Mouse (Mus musculus) lung, embryonic 16.5 days (tissue): ENCODE results near the gene Atg13. TPM values are rescaled to one million over a fixed set of nuclear protein-coding genes. Genes with fewer than 3 reads are reported as not detected.

Source experiments
- ATAC-seq: fragments of 200-750 bp; cut with Nextera tagmentation; 2 replicates; pipeline ENCODE4 v1.8.0; 2017; ENCODE audit warnings: low read depth, mild to moderate bottlenecking, moderate library complexity
- H3K27ac ChIP-seq: fragments of 300-500 bp; sonication (generic); 2 replicates; pipeline ENCODE4 v1.5.1; 2014; ENCODE audit warnings: mild to moderate bottlenecking, control low read depth, low read length
- H3K27me3 ChIP-seq: fragments of 300-500 bp; sonication (generic); 2 replicates; pipeline ENCODE4 v1.6.1; 2014; ENCODE audit warnings: low read depth, low read length, mixed read lengths; ENCODE audit not compliant: control insufficient read depth, insufficient read depth
- H3K36me3 ChIP-seq: fragments of 300-500 bp; sonication (generic); 2 replicates; pipeline ENCODE4 v1.6.1; 2014; ENCODE audit warnings: low read length; ENCODE audit not compliant: control insufficient read depth, insufficient read depth
- H3K4me1 ChIP-seq: fragments of 300-500 bp; sonication (generic); replicated peaks from 2 replicates; pipeline ENCODE4 v1.6.1; 2014; ENCODE audit warnings: low read length, mixed read lengths; ENCODE audit not compliant: control insufficient read depth, insufficient read depth
- H3K4me2 ChIP-seq: fragments of 300-500 bp; sonication (generic); 2 replicates; pipeline ENCODE4 v1.6.1; 2014; ENCODE audit warnings: low read depth, low read length, control low read depth
- H3K4me3 ChIP-seq: fragments of 300-500 bp; sonication (generic); 2 replicates; pipeline ENCODE4 v1.5.1; 2014; ENCODE audit warnings: mild to moderate bottlenecking, low read length, control low read depth
- H3K9ac ChIP-seq: fragments of 300-500 bp; sonication (generic); 2 replicates; pipeline ENCODE4 v1.6.1; 2014; ENCODE audit warnings: low read length, control low read depth
- H3K9me3 ChIP-seq: fragments of 300-500 bp; sonication (generic); 2 replicates; pipeline ENCODE4 v1.6.1; 2016; ENCODE audit warnings: low read length; ENCODE audit not compliant: control insufficient read depth
- WGBS: fragments of 180-500 bp; shearing (Covaris S2); extraction: QIAGEN DNeasy Blood & Tissue Kit; methylation state at CpG from one replicate; pipeline ENCODE4 v1.1.7; 2014; 5-methylcytosine and 5-hydroxymethylcytosine counted together
- polyA plus RNA-seq: library from polyadenylated mRNA; unstranded; fragments of >200 nt; fragmentation: Nextera tagmentation; extraction: Ambion mirVana; gene quantifications from 2 replicates; pipeline ENCODE4 v1.2.1, GENCODE M21; 2015

Atg13 gene
- polyA plus RNA-seq, 1 experiment from 2014 or later, result 25.3 TPM

GRCm38 (mm10) chr2:91645354-91645753 is 65.0 kb downstream of the Atg13 start:
- no peak overlapping the region for H3K4me2 ChIP-seq
- no peaks in the 10 kb centered on the region for H3K9me3 ChIP-seq
- no peak overlapping the region for H3K27ac ChIP-seq
- H3K9ac ChIP-seq, result no peak overlapping the region
- H3K36me3 ChIP-seq, result peaks cover 37% of the 10 kb centered on the region
- no peak for ATAC-seq
- 0 out of 2 replicates have a peak, but pooled peaks cover 5% of the 10 kb centered on the region for H3K4me1 ChIP-seq
- H3K4me3 ChIP-seq, result no peak overlapping the region
- H3K27me3 ChIP-seq, result no peaks in the 10 kb centered on the region
- 96% methylated on average over 15 of the region's 15 CpGs for WGBS

DNA sequence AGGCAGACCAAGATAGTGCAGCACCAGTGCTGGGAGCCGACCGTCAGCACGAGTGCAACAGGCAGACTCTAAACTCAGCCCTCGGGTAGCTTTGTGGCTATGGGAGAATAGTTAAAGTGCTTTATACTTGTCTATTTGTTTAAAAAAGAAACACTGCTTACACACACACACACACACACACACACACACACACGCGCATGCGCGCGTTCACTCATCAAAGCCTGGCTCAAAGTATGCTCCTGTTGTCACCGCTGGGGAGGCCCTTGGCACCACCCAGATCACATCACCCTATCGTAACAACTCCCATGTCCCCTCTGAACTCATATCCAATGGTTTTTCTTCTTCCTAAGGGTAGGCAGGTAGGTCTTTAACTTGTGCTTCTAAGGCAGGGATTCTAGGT is 66.4 kb downstream of the Atg13 start:
- peaks cover 37% of the 10 kb centered on the region for H3K36me3 ChIP-seq
- WGBS, result 90% methylated on average over 11 of the region's 11 CpGs
- 0 out of 2 replicates have a peak, but pooled peaks cover 5% of the 10 kb centered on the region for H3K4me1 ChIP-seq

DNA sequence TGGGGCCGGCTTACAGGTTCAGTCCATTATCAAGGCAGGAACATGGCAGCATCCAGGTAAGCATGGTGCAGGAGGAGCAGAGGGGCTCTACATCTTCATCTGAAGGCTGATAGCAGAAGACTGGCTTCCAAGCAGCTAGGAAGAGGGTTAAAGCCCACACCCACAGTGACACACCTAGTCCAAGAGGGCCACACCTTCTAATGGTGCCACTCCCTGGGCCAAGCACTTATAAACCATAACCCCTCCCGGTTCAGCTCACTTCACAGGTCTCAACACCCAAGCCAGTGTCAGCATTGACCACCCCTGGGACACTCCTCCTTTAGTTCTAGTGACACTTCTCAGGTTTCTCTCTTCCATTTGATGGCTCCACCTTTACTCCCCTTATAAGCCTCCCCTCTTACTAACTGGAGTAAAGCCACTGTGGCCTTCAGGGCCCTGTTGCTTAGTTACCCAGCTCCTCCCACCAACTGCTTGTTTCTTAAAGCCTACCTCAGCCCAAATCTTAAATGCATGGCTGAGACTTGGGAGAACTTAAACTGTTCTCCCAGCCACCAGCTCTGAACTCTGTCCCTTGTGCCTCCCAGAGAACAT is 67.5 kb downstream of the Atg13 start:
- H3K36me3 ChIP-seq, result peaks cover 37% of the 10 kb centered on the region
- WGBS, result 85% methylated on average over 2 of the region's 2 CpGs

More for the DNA sequence above, 66.4 kb downstream of the Atg13 start:
- Histone ChIP-seq H3K4me3 (no peak overlapping the region), H3K9ac (no peak overlapping the region), H3K27me3 (no peaks in the 10 kb centered on the region), H3K27ac (no peak overlapping the region), H3K4me2 (no peak overlapping the region), H3K9me3 (no peaks in the 10 kb centered on the region)
- no peak for ATAC-seq

GRCm38 (mm10) chr2:91638931-91639330 is 71.4 kb downstream of the Atg13 start:
- Histone ChIP-seq H3K27me3 (no peaks in the 10 kb centered on the region), H3K9me3 (no peaks in the 10 kb centered on the region), H3K4me3 (no peak overlapping the region), H3K4me2 (no peak overlapping the region), H3K4me1 (no peaks in the 10 kb centered on the region), H3K9ac (no peak overlapping the region), H3K27ac (no peak overlapping the region), H3K36me3 (peaks cover 2% of the 10 kb centered on the region; the same call in 1 of the 2 replicates)
- WGBS, result 57% methylated on average over 6 of the region's 6 CpGs
- no peak for ATAC-seq

More for the DNA sequence above, 67.5 kb downstream of the Atg13 start:
- H3K4me3 ChIP-seq, result no peak overlapping the region
- no peak for ATAC-seq
- H3K4me2 ChIP-seq, result no peak overlapping the region
- no peaks in the 10 kb centered on the region for H3K9me3 ChIP-seq
- no peaks in the 10 kb centered on the region for H3K27me3 ChIP-seq
- no peak overlapping the region for H3K27ac ChIP-seq
- no peak overlapping the region for H3K9ac ChIP-seq
- H3K4me1 ChIP-seq, result no peaks in the 10 kb centered on the region

DNA sequence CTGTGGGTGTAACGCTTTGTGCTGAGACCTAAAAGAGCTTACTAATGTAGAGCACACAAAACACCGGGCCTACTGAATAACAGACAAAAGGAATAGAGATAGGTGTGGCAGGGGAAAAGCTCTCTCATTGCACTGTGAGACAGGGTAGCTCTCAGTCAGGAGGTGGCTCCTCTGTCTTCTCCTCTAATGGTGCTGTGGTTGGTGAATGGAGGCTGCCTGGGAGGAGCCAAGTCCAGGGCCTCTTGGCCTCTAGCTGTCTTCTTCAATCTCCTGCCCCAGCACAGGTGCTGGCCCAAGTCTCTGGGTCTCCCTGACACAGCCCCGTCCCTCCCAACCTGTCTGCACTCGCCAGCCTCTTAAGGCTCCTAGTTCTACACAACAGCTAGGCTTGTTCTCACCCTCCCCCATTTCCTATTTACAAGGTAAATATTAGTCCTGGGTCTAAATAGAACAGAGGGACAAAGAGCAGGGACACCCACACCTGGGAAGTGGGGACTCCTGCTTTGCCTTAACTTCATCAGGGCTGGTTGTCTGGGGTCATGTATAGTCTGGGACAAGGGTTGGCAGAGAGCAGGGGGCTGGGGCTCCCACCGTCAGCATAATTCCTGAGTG is 73.5 kb downstream of the Atg13 start:
- Histone ChIP-seq H3K27ac (no peak overlapping the region), H3K9ac (no peak overlapping the region), H3K27me3 (no peaks in the 10 kb centered on the region), H3K4me3 (no peak overlapping the region), H3K36me3 (no peaks in the 10 kb centered on the region), H3K4me2 (no peak overlapping the region), H3K9me3 (no peaks in the 10 kb centered on the region), H3K4me1 (no peaks in the 10 kb centered on the region)
- 43% methylated on average over 5 of the region's 5 CpGs for WGBS
- ATAC-seq, result peak; percentile 51; the same call in 1 of the 2 replicates

DNA sequence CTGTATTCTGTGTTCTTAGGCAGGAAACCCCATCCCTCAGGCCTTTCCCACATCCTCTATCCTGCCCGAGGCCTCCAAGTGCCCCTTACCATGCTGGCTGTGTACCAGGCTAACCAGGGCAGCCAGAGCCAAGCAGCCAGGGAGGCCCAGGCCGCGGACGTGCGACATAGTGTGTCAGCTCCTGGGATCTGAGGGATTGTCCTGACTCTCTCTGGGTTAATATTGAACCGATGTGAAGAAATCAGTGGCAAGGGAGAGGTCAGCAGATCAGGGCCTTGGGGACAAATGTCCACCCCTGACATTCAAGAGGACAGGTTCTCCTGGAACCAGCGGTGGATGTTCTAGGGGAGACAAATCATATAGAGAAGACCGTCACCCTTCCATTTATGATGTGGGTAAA is 74.1 kb downstream of the Atg13 start, which contains the start of gene F2:
Gene F2 (minus strand): TSS at position 186 of the 400 bp plus-strand sequence.
- no peak within 1 kb of the TSS for H3K9ac ChIP-seq
- no peaks in the 10 kb centered on the region for H3K9me3 ChIP-seq
- no peak within 1 kb of the TSS for H3K4me3 ChIP-seq
- H3K4me1 ChIP-seq, result no peaks in the 10 kb centered on the region
- no peaks in the 10 kb centered on the region for H3K36me3 ChIP-seq
- no peak for ATAC-seq
- H3K27me3 ChIP-seq, result no peaks in the 10 kb centered on the region
- 79% methylated on average over 8 of the region's 8 CpGs for WGBS
- no peak within 1 kb of the TSS for H3K4me2 ChIP-seq
- H3K27ac ChIP-seq, result no peak within 1 kb of the TSS

DNA sequence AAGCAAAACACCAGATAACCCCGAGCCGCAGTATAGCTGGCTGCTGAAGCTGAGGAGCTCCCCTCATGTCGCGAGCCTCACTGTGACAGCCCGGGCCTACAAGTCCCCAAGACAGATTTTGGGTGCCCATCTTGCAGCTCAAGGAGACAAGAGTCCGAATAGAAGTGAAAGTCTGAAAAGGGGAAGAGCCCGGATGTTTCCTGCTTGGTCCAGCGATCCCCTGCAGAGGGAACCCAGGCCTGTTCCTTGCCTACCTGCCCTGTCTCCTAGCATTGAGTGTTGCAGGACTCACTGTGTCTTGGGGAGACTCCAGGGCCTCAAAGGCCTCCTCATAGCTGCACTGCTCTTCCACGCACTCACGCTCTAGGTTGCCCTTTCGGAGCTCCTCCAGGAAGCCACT is 74.9 kb downstream of the Atg13 start:
- no peaks in the 10 kb centered on the region for H3K4me1 ChIP-seq
- H3K27ac ChIP-seq, result no peak overlapping the region
- no peak overlapping the region for H3K4me2 ChIP-seq
- WGBS, result 81% methylated on average over 11 of the region's 11 CpGs
- ATAC-seq, result no peak
- no peaks in the 10 kb centered on the region for H3K36me3 ChIP-seq
- no peak overlapping the region for H3K4me3 ChIP-seq
- no peaks in the 10 kb centered on the region for H3K9me3 ChIP-seq
- H3K27me3 ChIP-seq, result no peaks in the 10 kb centered on the region
- no peak overlapping the region for H3K9ac ChIP-seq

GRCm38 (mm10) chr2:91634841-91635240 is 75.5 kb downstream of the Atg13 start:
- no peaks in the 10 kb centered on the region for H3K4me1 ChIP-seq
- WGBS, result 74% methylated on average over 9 of the region's 9 CpGs
- no peak for ATAC-seq
- H3K27me3 ChIP-seq, result no peaks in the 10 kb centered on the region
- H3K4me3 ChIP-seq, result no peak overlapping the region
- no peaks in the 10 kb centered on the region for H3K36me3 ChIP-seq
- H3K4me2 ChIP-seq, result no peak overlapping the region
- no peak overlapping the region for H3K9ac ChIP-seq
- H3K27ac ChIP-seq, result no peak overlapping the region
- no peaks in the 10 kb centered on the region for H3K9me3 ChIP-seq

- H3K9ac ChIP-seq, result no peak overlapping the region
- WGBS, result 60% methylated on average over 12 of the region's 12 CpGs
- no peak overlapping the region for H3K4me3 ChIP-seq
- no peaks in the 10 kb centered on the region for H3K36me3 ChIP-seq
- no peaks in the 10 kb centered on the region for H3K27me3 ChIP-seq
- H3K27ac ChIP-seq, result no peak overlapping the region
- ATAC-seq, result no peak
- H3K4me2 ChIP-seq, result no peak overlapping the region
- no peaks in the 10 kb centered on the region for H3K4me1 ChIP-seq
- no peaks in the 10 kb centered on the region for H3K9me3 ChIP-seq
Observed at GRCm38 (mm10) chr2:91633334-91633977, 76.9 kb downstream of the Atg13 start.
